Mouse (Mus musculus): Measurements from ENCODE around the gene Net1. TPM values are rescaled to one million over a fixed set of nuclear protein-coding genes. Genes with fewer than 3 reads are reported as not detected.
"Not testable (repeated sequence)": the region's sequence is repeated elsewhere in the genome, so short reads cannot be mapped to it uniquely, and the experiment has no call there.

Gene Net1
- polyA plus RNA-seq, 1 experiment from 2014 or later, result 32.9 TPM

- no peak for ATAC-seq (ENCODE audit: low FRiP score, low read depth)
- 71% methylated on average over 1 of the region's 1 CpGs for WGBS
- no peaks in the 10 kb centered on the region for H3K4me1 ChIP-seq
These were observed 61.8 kb downstream of the Net1 start for GRCm38 (mm10) chr13:3856252-3856651.

DNA sequence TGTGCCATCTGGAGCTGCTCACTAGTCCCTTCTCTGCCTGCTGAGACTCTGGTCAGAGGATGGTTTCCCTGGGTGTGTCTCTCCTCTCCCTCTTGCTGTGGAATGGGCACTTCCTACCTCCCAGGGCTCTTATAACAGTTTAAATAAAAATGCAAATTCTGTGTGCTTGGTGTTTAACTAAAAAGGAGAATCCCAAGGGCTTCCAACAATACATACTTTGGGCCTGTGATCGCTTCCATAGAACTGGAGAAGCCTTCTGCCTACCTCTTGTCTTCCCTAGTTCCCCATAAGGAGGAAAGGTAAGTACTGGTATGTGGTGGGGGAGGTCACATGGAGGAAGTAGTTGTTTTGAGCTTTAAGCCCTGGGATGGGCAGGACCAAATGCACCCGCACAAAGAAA is 63.2 kb downstream of the Net1 start:
- Histone ChIP-seq H3K9me3 (no peaks in the 10 kb centered on the region), H3K4me1 (no peaks in the 10 kb centered on the region), H3K36me3 (no peaks in the 10 kb centered on the region), H3K27ac (replicated peaks) (no peak overlapping the region), H3K9ac (replicated peaks) (no peak overlapping the region), H3K4me2 (replicated peaks) (no peak overlapping the region), H3K4me3 (no peak overlapping the region), H3K27me3 (no peaks in the 10 kb centered on the region)
- ATAC-seq (ENCODE audit: low FRiP score, low read depth), result no peak
- WGBS, result 80% methylated on average over 2 of the region's 2 CpGs

More at GRCm38 (mm10) chr13:3856252-3856651, 61.8 kb downstream of the Net1 start:
- H3K9ac ChIP-seq (replicated peaks), result no peak overlapping the region
- H3K9me3 ChIP-seq, result no peaks in the 10 kb centered on the region
- no peaks in the 10 kb centered on the region for H3K27me3 ChIP-seq
- no peaks in the 10 kb centered on the region for H3K36me3 ChIP-seq
- no peak overlapping the region for H3K27ac ChIP-seq (replicated peaks)
- H3K4me2 ChIP-seq (replicated peaks), result no peak overlapping the region
- no peak overlapping the region for H3K4me3 ChIP-seq

- 77% methylated on average over 3 of the region's 3 CpGs for WGBS
- H3K9me3 ChIP-seq; H3K4me2 ChIP-seq (replicated peaks); H3K27me3 ChIP-seq; H3K27ac ChIP-seq (replicated peaks); H3K36me3 ChIP-seq; H3K4me3 ChIP-seq; H3K4me1 ChIP-seq; H3K9ac ChIP-seq (replicated peaks); ATAC-seq (ENCODE audit: low FRiP score, low read depth): not testable (repeated sequence)
These were observed 64.2 kb downstream of the Net1 start, which contains the start of gene Calm5 for GRCm38 (mm10) chr13:3853648-3854333. Gene Calm5 (plus strand): TSS chr13:3854173.

GRCm38 (mm10) chr13:3850330-3850729 is 67.7 kb downstream of the Net1 start:
- no peak overlapping the region for H3K27ac ChIP-seq (replicated peaks)
- no peak for ATAC-seq (ENCODE audit: low FRiP score, low read depth)
- H3K9ac ChIP-seq (replicated peaks), result no peak overlapping the region
- H3K4me1 ChIP-seq, result no peaks in the 10 kb centered on the region
- WGBS, result 85% methylated on average over 1 of the region's 1 CpGs
- no peaks in the 10 kb centered on the region for H3K27me3 ChIP-seq
- no peaks in the 10 kb centered on the region for H3K9me3 ChIP-seq
- no peak overlapping the region for H3K4me3 ChIP-seq
- no peaks in the 10 kb centered on the region for H3K36me3 ChIP-seq
- no peak overlapping the region for H3K4me2 ChIP-seq (replicated peaks)

GRCm38 (mm10) chr13:3840662-3841061 is 77.4 kb downstream of the Net1 start:
- not testable (repeated sequence) for H3K36me3 ChIP-seq; H3K4me2 ChIP-seq (replicated peaks); H3K9ac ChIP-seq (replicated peaks); H3K27ac ChIP-seq (replicated peaks); H3K4me1 ChIP-seq; H3K27me3 ChIP-seq; H3K4me3 ChIP-seq; H3K9me3 ChIP-seq; ATAC-seq (ENCODE audit: low FRiP score, low read depth)

DNA sequence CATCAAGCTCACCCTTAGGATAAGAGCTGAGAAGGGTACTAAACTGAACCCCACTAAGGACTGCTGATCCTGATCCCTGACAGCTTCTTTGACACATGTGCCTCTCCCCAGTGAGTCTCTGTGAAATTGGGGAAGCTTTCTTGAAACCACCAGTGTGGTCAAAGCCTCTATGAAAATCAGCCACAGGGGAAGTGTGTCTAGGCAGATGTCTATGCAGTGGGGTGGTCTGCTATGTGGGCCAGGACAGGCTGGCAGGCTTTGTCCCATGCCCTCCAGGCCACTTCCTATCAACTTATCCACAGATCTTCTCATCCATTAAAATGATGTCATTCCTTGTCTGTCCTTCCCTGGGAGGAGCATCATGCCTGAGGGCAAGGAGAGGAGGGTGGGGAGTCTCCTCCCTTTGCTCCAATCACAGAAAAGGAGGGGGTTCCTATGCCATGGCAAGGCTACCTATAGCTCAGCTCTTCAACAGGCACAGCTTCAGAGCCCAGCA is 80.7 kb downstream of the Net1 start, which contains the start of gene Calm4:
Gene Calm4 (plus strand): TSS at position 446 of the 496 bp plus-strand sequence.
- not testable (repeated sequence) for H3K27me3 ChIP-seq; H3K27ac ChIP-seq (replicated peaks); H3K4me3 ChIP-seq; H3K9ac ChIP-seq (replicated peaks); H3K4me2 ChIP-seq (replicated peaks); H3K36me3 ChIP-seq; H3K9me3 ChIP-seq; H3K4me1 ChIP-seq; ATAC-seq (ENCODE audit: low FRiP score, low read depth)

DNA sequence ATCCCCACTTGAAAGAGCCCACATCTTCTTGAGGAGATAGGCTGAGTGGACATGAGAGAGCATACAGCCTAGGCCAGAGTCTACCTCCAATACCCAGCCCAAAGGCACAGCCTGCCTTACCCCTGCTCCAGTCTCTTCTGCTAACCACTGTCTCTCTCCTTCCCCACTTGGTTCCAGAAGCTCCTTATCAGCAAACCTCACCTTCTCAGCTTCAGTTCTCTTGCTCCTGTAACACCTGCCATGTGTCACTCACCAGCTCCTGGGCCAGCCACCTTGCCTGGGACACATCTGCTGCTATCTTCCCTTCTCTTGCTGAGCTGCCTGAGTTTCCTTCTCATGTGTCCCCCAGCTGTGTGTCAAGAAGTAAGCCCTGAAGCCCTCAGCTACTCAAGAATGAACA is 84.4 kb downstream of the Net1 start:
- H3K27ac ChIP-seq (replicated peaks); H3K9ac ChIP-seq (replicated peaks); ATAC-seq (ENCODE audit: low FRiP score, low read depth); H3K9me3 ChIP-seq; H3K4me3 ChIP-seq; H3K27me3 ChIP-seq; H3K4me2 ChIP-seq (replicated peaks); H3K36me3 ChIP-seq; H3K4me1 ChIP-seq: not testable (repeated sequence)

DNA sequence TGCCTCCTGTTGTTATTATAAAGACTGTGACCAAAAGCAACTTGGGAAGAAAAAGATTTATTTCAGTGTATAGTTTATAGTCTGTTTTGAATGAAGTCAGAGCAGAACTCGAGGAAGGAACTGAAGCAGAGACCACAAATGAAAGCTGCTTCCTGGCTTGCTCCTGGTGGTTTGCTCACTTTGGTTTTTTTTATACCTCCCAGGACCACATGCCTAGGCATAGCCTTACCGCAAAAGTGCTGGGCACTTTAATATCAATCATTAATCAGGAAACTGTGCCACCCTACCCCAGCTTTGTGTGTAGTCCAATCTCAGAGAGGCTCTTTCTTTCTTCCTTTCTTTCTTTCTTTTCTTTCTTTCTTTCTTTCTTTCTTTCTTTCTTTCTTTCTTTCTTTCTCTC is 85.6 kb downstream of the Net1 start:
- 75% methylated on average over 2 of the region's 2 CpGs for WGBS
- Histone ChIP-seq H3K4me2 (replicated peaks) (no peak overlapping the region), H3K27me3 (no peaks in the 10 kb centered on the region), H3K9ac (replicated peaks) (no peak overlapping the region), H3K27ac (replicated peaks) (no peak overlapping the region), H3K4me1 (no peaks in the 10 kb centered on the region), H3K4me3 (no peak overlapping the region), H3K36me3 (no peaks in the 10 kb centered on the region), H3K9me3 (no peaks in the 10 kb centered on the region)
- no peak for ATAC-seq (ENCODE audit: low FRiP score, low read depth)

Small RNA genes lying within 50 kb of the gene (microRNA-seq; reads per million reads assigned to microRNA genes)
- gene Gm22460, result not detected

Other genes starting within 250 kb of the Net1 start
- not detected in 2 replicates for gene Calml3, start 113.9 kb downstream of the Net1 start, polyA plus RNA-seq (2016; fragmentation: Nextera tagmentation; extraction: Ambion mirVana)
- not detected in 2 replicates for gene Calm4, start 80.5 kb downstream of the Net1 start, polyA plus RNA-seq (2016; fragmentation: Nextera tagmentation; extraction: Ambion mirVana)
- not detected in 2 replicates for gene Calm5, start 64.0 kb downstream of the Net1 start, polyA plus RNA-seq (2016; fragmentation: Nextera tagmentation; extraction: Ambion mirVana)
- gene Tubal3, start 54 bp upstream of the Net1 start, polyA plus RNA-seq (2016; fragmentation: Nextera tagmentation; extraction: Ambion mirVana), result not detected in 2 replicates
- not detected in 2 replicates for gene Ucn3, start 27.1 kb upstream of the Net1 start, polyA plus RNA-seq (2016; fragmentation: Nextera tagmentation; extraction: Ambion mirVana)
- gene Akr1c14, start 130.8 kb upstream of the Net1 start, polyA plus RNA-seq (2016; fragmentation: Nextera tagmentation; extraction: Ambion mirVana), result 0.14 and 0.38 TPM in 2 replicates
- not detected in 2 replicates for gene Akr1c18, start 232.4 kb upstream of the Net1 start, polyA plus RNA-seq (2016; fragmentation: Nextera tagmentation; extraction: Ambion mirVana)